Mouse (Mus musculus) forebrain, embryonic 13.5 days (tissue): Measurements from ENCODE around the gene Tsku. TPM values are rescaled to one million over a fixed set of nuclear protein-coding genes. Genes with fewer than 3 reads are reported as not detected.

Experiments used
- ATAC-seq: fragments of 200-750 bp; cut with Nextera tagmentation; 2 replicates; pipeline ENCODE4 v1.8.0; 2017
- H3K27ac ChIP-seq: fragments of 300-500 bp; sonication (generic); 2 replicates; pipeline ENCODE4 v1.5.1; 2015; ENCODE audit warnings: inconsistent platforms, mild to moderate bottlenecking, moderate library complexity
- H3K27me3 ChIP-seq: fragments of 300-500 bp; sonication (generic); 2 replicates; pipeline ENCODE4 v1.6.1; 2015; ENCODE audit warnings: mild to moderate bottlenecking, inconsistent platforms
- H3K36me3 ChIP-seq: fragments of 300-500 bp; sonication (generic); 2 replicates; pipeline ENCODE4 v1.6.1; 2015; ENCODE audit warnings: mild to moderate bottlenecking, inconsistent platforms; ENCODE audit not compliant: poor library complexity, severe bottlenecking
- H3K4me1 ChIP-seq: fragments of 300-500 bp; sonication (generic); 2 replicates; pipeline ENCODE4 v1.6.1; 2015; ENCODE audit warnings: inconsistent platforms
- H3K4me2 ChIP-seq: fragments of 300-500 bp; sonication (generic); 2 replicates; pipeline ENCODE4 v1.6.1; 2015; ENCODE audit warnings: inconsistent platforms, mild to moderate bottlenecking, moderate library complexity
- H3K4me3 ChIP-seq: fragments of 300-500 bp; sonication (generic); 2 replicates; pipeline ENCODE4 v1.5.1; 2015; ENCODE audit warnings: mild to moderate bottlenecking, inconsistent platforms
- H3K9ac ChIP-seq: fragments of 300-500 bp; sonication (generic); 2 replicates; pipeline ENCODE4 v1.6.1; 2015; ENCODE audit warnings: mild to moderate bottlenecking, inconsistent platforms
- H3K9me3 ChIP-seq: fragments of 300-500 bp; sonication (generic); replicated peaks from 2 replicates; pipeline ENCODE4 v1.6.1; 2016; ENCODE audit warnings: inconsistent platforms
- WGBS: fragments of 180-500 bp; shearing (Covaris S2); methylation state at CpG from one replicate; pipeline ENCODE4 v1.1.7; 2015; 5-methylcytosine and 5-hydroxymethylcytosine counted together
- polyA plus RNA-seq: library from polyadenylated mRNA; unstranded; fragments of >200 nt; fragmentation: Nextera tagmentation; extraction: Ambion mirVana; gene quantifications from 2 replicates; pipeline ENCODE4 v1.2.1, GENCODE M21; 2015

Tsku gene
- polyA plus RNA-seq, 1 experiment from 2014 or later, result 6.4 TPM

- Histone ChIP-seq H3K9me3 (no peaks in the 10 kb centered on the region), H3K27ac (no peak overlapping the region), H3K9ac (no peak overlapping the region), H3K4me2 (no peak overlapping the region), H3K36me3 (no peaks in the 10 kb centered on the region), H3K4me3 (no peak overlapping the region), H3K4me1 (peaks cover 6% of the 10 kb centered on the region; the same call in 1 of the 2 replicates), H3K27me3 (no peaks in the 10 kb centered on the region)
- 70% methylated on average over 4 of the region's 4 CpGs for WGBS
- no peak for ATAC-seq
Measured at GRCm38 (mm10) chr7:98383337-98383736, 22.2 kb upstream of the Tsku start.

- 89% methylated on average over 6 of the region's 6 CpGs for WGBS
- Histone ChIP-seq H3K9ac (no peak overlapping the region), H3K9me3 (no peaks in the 10 kb centered on the region), H3K36me3 (no peaks in the 10 kb centered on the region), H3K4me2 (no peak overlapping the region), H3K4me3 (no peak overlapping the region), H3K27ac (no peak overlapping the region), H3K27me3 (no peaks in the 10 kb centered on the region), H3K4me1 (peaks cover 6% of the 10 kb centered on the region; the same call in 1 of the 2 replicates)
- ATAC-seq, result no peak
Measured at GRCm38 (mm10) chr7:98382784-98383183, 21.7 kb upstream of the Tsku start.

- no peak for ATAC-seq
Measured at GRCm38 (mm10) chr7:98380224-98380925, 19.2 kb upstream of the Tsku start.

GRCm38 (mm10) chr7:98379232-98379631 is 18.1 kb upstream of the Tsku start:
- Histone ChIP-seq H3K27me3 (no peaks in the 10 kb centered on the region), H3K4me2 (no peak overlapping the region), H3K27ac (no peak overlapping the region), H3K4me1 (peaks cover 6% of the 10 kb centered on the region; the same call in 1 of the 2 replicates), H3K36me3 (no peaks in the 10 kb centered on the region), H3K9me3 (no peaks in the 10 kb centered on the region), H3K4me3 (no peak overlapping the region), H3K9ac (no peak overlapping the region)
- no peak for ATAC-seq
- WGBS, result 95% methylated on average over 4 of the region's 4 CpGs

More at GRCm38 (mm10) chr7:98380224-98380925, 19.2 kb upstream of the Tsku start:
- Histone ChIP-seq H3K36me3 (no peaks in the 10 kb centered on the region), H3K9me3 (no peaks in the 10 kb centered on the region), H3K4me2 (no peak overlapping the region), H3K27me3 (no peaks in the 10 kb centered on the region), H3K4me1 (peaks cover 6% of the 10 kb centered on the region; the same call in 1 of the 2 replicates), H3K9ac (no peak overlapping the region), H3K27ac (no peak overlapping the region), H3K4me3 (no peak overlapping the region)
- 64% methylated on average over 6 of the region's 6 CpGs for WGBS

- H3K9me3 ChIP-seq, result no peaks in the 10 kb centered on the region
- H3K4me1 ChIP-seq, result peaks cover 6% of the 10 kb centered on the region; the same call in 1 of the 2 replicates
- ATAC-seq, result no peak
- H3K9ac ChIP-seq, result no peak overlapping the region
- H3K27ac ChIP-seq, result no peak overlapping the region
- no peaks in the 10 kb centered on the region for H3K27me3 ChIP-seq
- no peaks in the 10 kb centered on the region for H3K36me3 ChIP-seq
- no peak overlapping the region for H3K4me2 ChIP-seq
- no peak overlapping the region for H3K4me3 ChIP-seq
- 61% methylated on average over 5 of the region's 5 CpGs for WGBS
Measured at GRCm38 (mm10) chr7:98377257-98377656, 16.1 kb upstream of the Tsku start.

- H3K4me2 ChIP-seq, result no peak overlapping the region
- H3K4me3 ChIP-seq, result no peak overlapping the region
- H3K9ac ChIP-seq, result no peak overlapping the region
- no peak for ATAC-seq
- peaks cover 7% of the 10 kb centered on the region for H3K4me1 ChIP-seq
- H3K9me3 ChIP-seq, result no peaks in the 10 kb centered on the region
- H3K27me3 ChIP-seq, result no peaks in the 10 kb centered on the region
- WGBS, result 36% methylated on average over 4 of the region's 4 CpGs
- H3K36me3 ChIP-seq, result no peaks in the 10 kb centered on the region
- H3K27ac ChIP-seq, result no peak overlapping the region
Measured at GRCm38 (mm10) chr7:98371161-98371560, 10.0 kb upstream of the Tsku start.

GRCm38 (mm10) chr7:98369762-98370369 is 8.7 kb upstream of the Tsku start:
- WGBS, result 38% methylated on average over 10 of the region's 10 CpGs
- no peak overlapping the region for H3K27ac ChIP-seq
- no peak for ATAC-seq
- no peaks in the 10 kb centered on the region for H3K36me3 ChIP-seq
- no peak overlapping the region for H3K4me3 ChIP-seq
- H3K9me3 ChIP-seq, result no peaks in the 10 kb centered on the region
- no peak overlapping the region for H3K9ac ChIP-seq
- H3K4me1 ChIP-seq, result peaks cover 7% of the 10 kb centered on the region
- H3K27me3 ChIP-seq, result no peaks in the 10 kb centered on the region
- no peak overlapping the region for H3K4me2 ChIP-seq

- Histone ChIP-seq H3K27me3 (no peaks in the 10 kb centered on the region; the same call in 1 of the 2 replicates), H3K4me1 (peaks cover 30% of the 10 kb centered on the region), H3K4me2 (peak overlapping the region; percentile 87), H3K36me3 (no peaks in the 10 kb centered on the region), H3K9me3 (no peaks in the 10 kb centered on the region), H3K27ac (no peak overlapping the region), H3K9ac (no peak overlapping the region), H3K4me3 (peak overlapping the region; percentile 65)
- WGBS, result 42% methylated on average over 2 of the region's 2 CpGs
- ATAC-seq, result no peak; the same call in 1 of the 2 replicates
Measured at GRCm38 (mm10) chr7:98361662-98362061, 534 bp upstream of the Tsku start.

- Histone ChIP-seq H3K4me3 (peak overlapping the region; percentile 65), H3K9ac (peak overlapping the region; percentile 77), H3K36me3 (no peaks in the 10 kb centered on the region), H3K27me3 (no peaks in the 10 kb centered on the region; the same call in 1 of the 2 replicates), H3K4me2 (peak overlapping the region; percentile 87), H3K27ac (peak overlapping the region; percentile 74), H3K9me3 (no peaks in the 10 kb centered on the region), H3K4me1 (peaks cover 40% of the 10 kb centered on the region)
- 0% methylated on average over 20 of the region's 20 CpGs for WGBS
- peak; percentile 34 for ATAC-seq
Measured at GRCm38 (mm10) chr7:98360621-98360990, 522 bp downstream of the Tsku start.

GRCm38 (mm10) chr7:98359951-98360620 is 1.0 kb downstream of the Tsku start:
- H3K4me3 ChIP-seq, result peak overlapping the region; percentile 65
- no peaks in the 10 kb centered on the region for H3K36me3 ChIP-seq
- H3K4me2 ChIP-seq, result peak overlapping the region; percentile 87
- under 1% methylated on average over 33 of the region's 33 CpGs for WGBS
- H3K9ac ChIP-seq, result peak overlapping the region; percentile 77
- peak; percentile 44 for ATAC-seq
- H3K27me3 ChIP-seq, result no peaks in the 10 kb centered on the region; the same call in 1 of the 2 replicates
- peaks cover 45% of the 10 kb centered on the region for H3K4me1 ChIP-seq
- H3K27ac ChIP-seq, result peak overlapping the region; percentile 74
- H3K9me3 ChIP-seq, result no peaks in the 10 kb centered on the region

GRCm38 (mm10) chr7:98358016-98358415 is 3.1 kb downstream of the Tsku start:
- H3K4me1 ChIP-seq, result peaks cover 58% of the 10 kb centered on the region
- ATAC-seq, result no peak
- no peaks in the 10 kb centered on the region; the same call in 1 of the 2 replicates for H3K27me3 ChIP-seq
- WGBS, result 57% methylated on average over 1 of the region's 1 CpGs
- H3K27ac ChIP-seq, result no peak overlapping the region
- no peak overlapping the region for H3K4me3 ChIP-seq
- no peak overlapping the region for H3K9ac ChIP-seq
- H3K9me3 ChIP-seq, result no peaks in the 10 kb centered on the region
- peaks cover under 1% of the 10 kb centered on the region; the same call in 1 of the 2 replicates for H3K36me3 ChIP-seq
- 0 out of 2 replicates have a peak overlapping the region, but pooled peaks have one; percentile 87 for H3K4me2 ChIP-seq

- WGBS, result 88% methylated on average over 5 of the region's 5 CpGs
- Histone ChIP-seq H3K9ac (no peak overlapping the region), H3K27me3 (no peaks in the 10 kb centered on the region; the same call in 1 of the 2 replicates), H3K4me1 (peaks cover 58% of the 10 kb centered on the region), H3K4me2 (no peak overlapping the region), H3K36me3 (peaks cover 7% of the 10 kb centered on the region), H3K4me3 (no peak overlapping the region), H3K9me3 (no peaks in the 10 kb centered on the region), H3K27ac (no peak overlapping the region)
- ATAC-seq, result no peak
Measured at GRCm38 (mm10) chr7:98357324-98357723, 3.8 kb downstream of the Tsku start.
